Mouse (Mus musculus) urinary bladder, postnatal 4 days (tissue): ENCODE results near the gene Lpar4.

ENCODE experiments used
- DNase-seq, 2 experiments: peaks; one replicate each; pipeline ENCODE4 v3.0.0; 2021 to 2022; ENCODE audit warnings: low spot score in 2 of 2

The Lpar4 gene

DNA sequence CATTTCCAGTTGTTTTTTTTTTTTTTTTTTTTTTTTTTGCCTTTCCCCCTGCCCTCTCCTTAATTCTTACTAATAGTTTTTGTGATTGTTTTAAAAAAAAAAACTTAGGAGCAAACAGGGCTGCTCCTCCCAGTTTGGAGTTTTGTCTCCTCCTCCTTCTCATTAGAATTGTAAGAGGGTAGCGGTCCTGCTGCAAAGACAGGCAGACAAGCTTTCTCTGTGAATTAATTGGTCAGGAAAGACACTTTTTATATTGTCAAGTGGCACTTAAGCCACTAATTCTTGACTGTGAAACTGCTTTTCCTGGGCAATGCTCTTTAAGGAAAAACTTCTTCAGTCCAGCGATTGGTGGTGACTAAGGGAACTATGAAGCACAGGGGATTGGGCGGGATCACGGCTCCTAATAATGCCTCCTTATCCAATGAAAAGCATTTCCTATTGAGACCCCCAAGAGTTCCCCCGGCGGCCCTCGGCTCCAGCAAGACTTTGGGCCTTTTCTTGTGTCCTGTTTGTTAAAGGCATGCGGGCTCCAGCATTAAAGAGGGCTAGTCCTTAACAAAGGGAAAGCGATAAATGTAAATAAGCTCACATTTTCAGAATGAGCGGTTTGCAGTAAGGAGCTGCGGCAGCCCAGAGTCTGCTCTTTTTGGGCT, at the start of gene Lpar4:
Lpar4 (plus strand) TSS at position 451 of the 653 bp plus-strand sequence.
- peak; percentile 20 to 58 for DNase-seq

GRCm38 (mm10) chrX:106871426-106871825, 49.0 kb upstream of the Lpar4 start:
- no peak for DNase-seq

- no peak for DNase-seq
Measured at GRCm38 (mm10) chrX:106871894-106872293, 48.5 kb upstream of the Lpar4 start.

DNA sequence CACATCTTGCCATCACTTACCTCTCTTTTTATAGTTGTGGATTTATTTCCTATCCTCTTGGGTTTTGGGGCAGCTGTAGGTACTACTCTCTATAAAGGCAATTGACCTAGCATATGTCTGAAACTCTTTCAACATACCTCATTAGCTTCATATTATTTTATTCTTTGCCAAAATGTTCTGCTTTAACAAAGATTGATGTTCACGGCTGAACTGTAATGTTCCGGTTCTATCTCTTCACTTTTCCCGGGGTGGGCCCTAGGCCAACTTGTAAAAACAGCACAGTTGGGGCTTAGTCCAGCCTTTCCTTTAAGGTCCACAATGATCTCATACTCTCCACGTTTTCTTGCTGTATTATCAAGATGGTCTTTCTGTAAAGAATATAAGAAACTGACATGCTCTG, 48.1 kb upstream of the Lpar4 start:
- DNase-seq: no peak

DNA sequence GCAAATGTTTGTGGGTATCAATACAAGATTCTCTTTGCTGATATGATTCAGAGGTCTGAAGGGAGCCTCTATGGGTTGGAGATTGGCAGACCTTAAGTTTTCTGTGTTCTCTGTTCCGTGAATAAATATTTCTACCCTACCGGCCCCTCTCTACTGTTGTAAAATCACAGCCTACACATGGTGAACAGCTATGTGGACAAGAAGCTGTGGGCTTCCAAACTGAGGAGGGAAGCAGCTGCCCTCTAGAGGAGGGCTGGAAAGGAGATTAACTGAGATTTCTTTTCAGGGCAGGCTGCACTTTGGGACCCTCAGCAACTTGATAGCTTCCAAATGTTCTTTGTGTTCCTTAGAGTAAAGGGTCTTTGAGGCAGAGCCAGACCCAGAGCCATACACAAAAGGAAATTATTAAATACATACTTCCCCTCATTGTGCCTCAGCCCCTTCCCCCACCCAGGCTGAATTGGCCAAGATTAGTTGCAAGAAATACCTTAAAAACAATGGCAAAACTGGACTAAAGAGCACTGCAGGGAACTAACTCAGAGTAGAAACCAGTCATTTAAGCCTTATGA, 22.6 kb upstream of the Lpar4 start:
- DNase-seq: no peak

GRCm38 (mm10) chrX:106920828-106921619, 599 bp downstream of the Lpar4 start:
- DNase-seq: no peak

- DNase-seq: no peak
Measured at GRCm38 (mm10) chrX:106924572-106924971, 4.1 kb downstream of the Lpar4 start.

DNA sequence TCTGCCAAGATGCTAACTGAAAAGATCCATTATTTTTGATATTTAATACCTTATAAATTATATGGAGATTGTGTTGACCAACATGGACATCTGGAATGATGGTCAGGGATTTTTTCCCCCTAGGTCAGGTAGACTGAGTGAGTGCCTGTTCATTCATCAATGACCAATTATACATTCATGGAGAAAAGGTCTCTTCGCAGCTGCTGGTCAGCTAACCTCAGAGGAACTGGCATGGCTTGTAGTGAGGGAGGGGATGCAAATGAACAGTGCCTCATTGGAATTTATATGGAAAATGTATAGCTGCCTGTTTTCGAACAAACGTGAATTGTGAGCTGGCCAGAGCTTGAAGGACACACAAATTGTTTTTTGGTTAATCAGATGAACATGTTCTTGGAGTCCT, 18.9 kb downstream of the Lpar4 start:
- DNase-seq: no peak

GRCm38 (mm10) chrX:106950558-106950957, 30.1 kb downstream of the Lpar4 start:
- no peak for DNase-seq

GRCm38 (mm10) chrX:106951016-106951415, 30.6 kb downstream of the Lpar4 start:
- no peak for DNase-seq

DNA sequence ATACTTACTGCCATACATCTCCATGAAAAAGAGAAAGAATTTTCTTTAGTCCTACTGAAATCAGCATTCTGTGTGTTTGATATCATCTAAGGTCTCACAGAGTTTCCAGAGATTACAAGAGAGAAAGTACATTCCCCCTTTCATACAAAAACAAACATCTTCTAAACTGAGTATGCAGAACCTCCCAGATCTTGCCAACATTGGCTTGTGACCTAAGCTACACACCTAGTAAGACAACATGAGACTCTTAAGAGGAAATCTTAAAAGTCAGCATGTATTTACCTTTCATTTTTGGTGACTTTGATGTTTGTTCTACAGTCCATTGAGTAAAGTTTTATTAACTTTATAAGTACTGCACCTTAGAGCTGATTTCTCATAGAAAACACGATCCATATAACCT, 33.4 kb downstream of the Lpar4 start:
- no peak for DNase-seq

GRCm38 (mm10) chrX:106962233-106962632, 41.8 kb downstream of the Lpar4 start:
- DNase-seq: no peak

DNA sequence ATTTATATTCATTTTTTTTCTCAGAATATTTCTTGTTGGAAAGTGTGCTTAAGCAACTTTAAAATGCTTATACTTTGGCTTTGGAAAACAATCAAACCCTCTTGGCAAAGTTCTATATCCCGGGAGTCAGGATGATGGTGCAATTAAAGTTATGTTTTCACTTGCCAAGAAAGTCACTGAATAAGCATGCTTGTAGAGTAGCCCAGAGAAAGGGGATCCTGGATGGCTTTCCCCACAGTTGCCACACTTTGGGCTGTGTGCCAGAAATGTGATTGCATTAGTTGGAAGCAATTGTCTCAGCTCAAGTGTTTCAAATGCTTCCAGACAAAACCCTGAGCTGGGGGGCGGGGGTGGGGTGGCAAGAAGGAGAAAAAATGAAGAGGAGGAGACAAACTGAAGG, 43.9 kb downstream of the Lpar4 start:
- no peak for DNase-seq
